33 mouse cellular contexts compared by ENCODE assay signal in the genomic region with DNA sequence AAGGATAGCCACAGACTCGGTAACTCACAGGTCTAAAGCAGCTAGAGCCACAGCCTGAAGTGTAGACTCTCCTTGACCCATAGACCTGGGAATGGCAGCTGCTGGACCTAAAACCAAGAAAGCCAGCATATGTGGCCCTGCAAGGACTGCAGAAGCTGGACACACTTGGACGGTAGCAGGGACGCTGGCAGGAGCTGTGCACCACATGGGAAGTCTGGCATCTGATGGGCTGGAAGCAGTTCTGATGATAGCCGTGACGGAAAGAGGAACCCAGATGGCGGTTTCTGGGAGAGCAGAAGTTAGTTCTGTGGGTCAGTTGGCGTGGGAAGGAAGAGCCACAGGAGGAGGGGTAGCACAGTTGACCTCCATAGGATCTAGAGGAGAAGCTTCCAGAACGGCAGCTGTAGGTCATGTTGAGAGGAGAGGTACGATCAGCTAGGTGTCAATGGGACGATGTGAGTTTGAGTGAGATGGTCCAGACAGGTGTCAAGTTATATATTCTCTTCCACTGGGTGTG. TPM values are rescaled to one million over a fixed set of nuclear protein-coding genes. Genes with fewer than 3 reads are reported as not detected.
DNase-seq lines count a peak whose midpoint lies in the region; ATAC-seq and TF ChIP-seq lines count a peak whose summit lies in the region.
"Had no signal": no experiment of that assay in that cellular context is flagged by ENCODE, and none has a peak within 500 bp of the region (broad histone marks: within the 10 kb centered on the region; RNA-seq: fewer than 3 reads in every experiment).

Gene 2310061N02Rik (minus strand): TSS at position 467 of the 517 bp plus-strand sequence.

- H3K4me3 ChIP-seq in cerebellum, adult 2 months (replicated peaks; ENCODE audit: insufficient read depth, low read depth, low read length), result no peak within 1 kb of the TSS
- H3K4me3 ChIP-seq in hindbrain, embryonic 10.5 days, result no peak within 1 kb of the TSS
- H3K4me3 ChIP-seq: embryonic facial prominence, embryonic 13.5 days; erythroblast, embryonic 14.5 days; forebrain, embryonic 12.5 days; heart, embryonic 15.5 days; intestine, embryonic 15.5 days; layer of hippocampus, adult 2 months; limb, embryonic 15.5 days; lung, embryonic 15.5 days; midbrain, embryonic 10.5 days; neural tube, embryonic 15.5 days; stomach, embryonic 15.5 days had no signal

- H3K4me1 ChIP-seq in cerebellum, adult 2 months (ENCODE audit: control insufficient read depth, insufficient read depth, low read length), result no peaks in the 10 kb centered on the region; the same call in 1 of the 2 replicates
- H3K4me1 ChIP-seq in hindbrain, embryonic 10.5 days (replicated peaks), result no peaks in the 10 kb centered on the region
- H3K4me1 ChIP-seq: embryonic facial prominence, embryonic 13.5 days; forebrain, embryonic 12.5 days; heart, embryonic 15.5 days; intestine, embryonic 15.5 days; limb, embryonic 15.5 days; lung, embryonic 15.5 days; midbrain, embryonic 10.5 days; neural tube, embryonic 15.5 days; stomach, embryonic 15.5 days had no signal

- H3K27me3 ChIP-seq in cerebellum, adult 2 months (ENCODE audit: control insufficient read depth, insufficient read depth, low read length), result no peaks in the 10 kb centered on the region
- no peaks in the 10 kb centered on the region for H3K27me3 ChIP-seq in hindbrain, embryonic 10.5 days (ENCODE audit: insufficient read depth, poor library complexity, severe bottlenecking)
- H3K27me3 ChIP-seq: embryonic facial prominence, embryonic 13.5 days; forebrain, embryonic 12.5 days; heart, embryonic 15.5 days; intestine, embryonic 15.5 days; limb, embryonic 15.5 days; lung, embryonic 15.5 days; neural tube, embryonic 15.5 days; stomach, embryonic 15.5 days had no signal

- no peak for ATAC-seq in cerebellum, adult (ENCODE audit: insufficient number of reproducible peaks, low FRiP score, low TSS enrichment)
- ATAC-seq: CD4-positive, CD25-positive, alpha-beta regulatory T cell, adult 4 months; intestine, embryonic 15.5 days had no signal

- H3K36me3 ChIP-seq in hindbrain, embryonic 10.5 days, result no peaks in the 10 kb centered on the region
- H3K36me3 ChIP-seq: embryonic facial prominence, embryonic 13.5 days; forebrain, embryonic 12.5 days; heart, embryonic 15.5 days; intestine, embryonic 15.5 days; limb, embryonic 15.5 days; lung, embryonic 15.5 days; midbrain, embryonic 10.5 days; neural tube, embryonic 15.5 days; stomach, embryonic 15.5 days had no signal

- H3K9me3 ChIP-seq in hindbrain, embryonic 10.5 days, result no peaks in the 10 kb centered on the region
- H3K9me3 ChIP-seq: embryonic facial prominence, embryonic 13.5 days; forebrain, embryonic 12.5 days; heart, embryonic 15.5 days; intestine, embryonic 15.5 days; limb, embryonic 15.5 days; lung, embryonic 15.5 days; midbrain, embryonic 10.5 days; neural tube, embryonic 15.5 days; stomach, embryonic 15.5 days had no signal

- no peak within 1 kb of the TSS for H3K27ac ChIP-seq in cerebellum, adult 2 months (ENCODE audit: insufficient read depth, low read length)
- H3K27ac ChIP-seq in hindbrain, embryonic 10.5 days, result no peak within 1 kb of the TSS
- H3K27ac ChIP-seq: embryonic facial prominence, embryonic 13.5 days; forebrain, embryonic 12.5 days; heart, embryonic 15.5 days; hindbrain, embryonic 14.5 days; intestine, embryonic 15.5 days; layer of hippocampus, adult 2 months; limb, embryonic 15.5 days; liver, embryonic 14.5 days; lung, embryonic 15.5 days; midbrain, embryonic 10.5 days; neural tube, embryonic 15.5 days; stomach, embryonic 15.5 days had no signal

- peak; percentile 15 to 36 for DNase-seq in cerebellum, adult 2 months
- peak; percentile 7 for DNase-seq in lung, adult 18-20 months
- no peak for DNase-seq in lung, postnatal 14 days
- DNase-seq in gastrocnemius, postnatal 14 days, result peak; percentile 57
- no peak for DNase-seq in thymus, adult 18-20 months
- no peak for DNase-seq in hindbrain, embryonic 10.5 days (ENCODE audit: low spot score)
- DNase-seq: adrenal gland, postnatal 25 days; embryo, embryonic 11 days; heart, postnatal 36 days; kidney, adult 8-10 months; kidney, postnatal 25 days; lung, postnatal 4 days; thymus, adult 2 months; thymus, postnatal 4 days had no signal

- no peak for TF ChIP-seq POLR2A in cerebellum, adult 2 months (IDR thresholded peaks at IDR 0.05; ENCODE audit: borderline replicate concordance, insufficient read depth, low read length)

- no peak for TF ChIP-seq CTCF in cerebellum, adult 2 months (IDR thresholded peaks at IDR 0.05; ENCODE audit: borderline replicate concordance, insufficient read depth, low read depth, low read length)

- 15% methylated on average over 10 of the region's 10 CpGs for WGBS in cerebellum, adult 2 months
- WGBS in hindbrain, embryonic 10.5 days, result 91% methylated on average over 10 of the region's 10 CpGs

- intact Hi-C loops in gastrocnemius, postnatal 14 days (cut with DNase I; ENCODE audit: low total_unique reads), result no loop called here

RNA-seq across cellular contexts. Expression of gene 2310061N02Rik, which starts in this region (rescaled TPM):
- polyA plus RNA-seq in cerebellum, adult 2 months (2012; rRNA removed), result not detected in 2 replicates
- total RNA-seq in gastrocnemius, postnatal 14 days (2021), result not detected
- not detected in 2 replicates for polyA plus RNA-seq in hindbrain, embryonic 10.5 days (2016; fragmentation: Nextera tagmentation; extraction: Ambion mirVana)
- total RNA-seq: adrenal gland, postnatal 25 days; gastrocnemius, postnatal 4 days; heart, postnatal 36 days; layer of hippocampus, adult 2 months; left cerebral cortex, postnatal 36 days had no signal
- polyA plus RNA-seq: brain, embryonic 14.5 days; CD4-positive, CD25-positive, alpha-beta regulatory T cell, adult 4 months; embryonic facial prominence, embryonic 13.5 days; erythroblast, embryonic 14.5 days; forebrain, embryonic 12.5 days; frontal cortex, adult 2 months; heart, embryonic 15.5 days; hindbrain, embryonic 14.5 days; intestine, embryonic 15.5 days; limb, embryonic 15.5 days; liver, embryonic 14.5 days; lung, embryonic 15.5 days; midbrain, embryonic 10.5 days; neural tube, embryonic 15.5 days; stomach, embryonic 15.5 days; thymus, adult 2 months had no signal

Comparison
In these comparisons a context has a peak if more than half of its experiments do, and no peak if none do; other contexts are left out.
1. DNase-seq: peak in lung, adult 18-20 months (2 of 2); none in lung, postnatal 14 days (single experiment), thymus, adult 18-20 months (0 of 2) and hindbrain, embryonic 10.5 days (single experiment).
2. Peak in DNase-seq in cerebellum, adult 2 months; RNA of the gene not detected or under 1 TPM.
3. Peak in DNase-seq in gastrocnemius, postnatal 14 days; RNA of the gene not detected or under 1 TPM.